Comparison of ENCODE assay signal across 12 mouse cellular contexts in the genomic region with DNA sequence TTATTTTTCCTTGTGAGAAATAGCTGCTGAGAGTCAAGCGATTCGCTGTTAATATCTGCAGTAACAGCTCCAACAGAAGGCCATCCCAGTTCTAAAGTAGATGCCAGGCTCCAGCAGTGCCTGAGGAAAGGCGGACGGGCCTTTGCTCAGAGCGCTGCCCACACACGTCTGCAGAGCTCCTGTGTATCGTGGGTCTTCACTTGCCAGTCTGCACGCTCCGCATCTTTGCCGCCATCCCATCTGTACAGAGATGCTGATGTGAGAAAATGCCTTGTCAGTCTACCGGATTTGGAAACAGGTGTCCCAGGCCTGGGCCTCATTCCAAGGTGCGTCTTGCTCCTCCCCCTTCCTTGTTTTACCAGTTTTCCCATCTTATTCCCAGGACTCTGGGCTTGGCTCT. TPM values are rescaled to one million over a fixed set of nuclear protein-coding genes. Genes with fewer than 3 reads are reported as not detected.
A peak's percentile ranks its signal among the peaks of the same experiment; 100 is the strongest.
DNase-seq lines count a peak whose midpoint lies in the region; ATAC-seq and TF ChIP-seq lines count a peak whose summit lies in the region.
"Had no signal": no experiment of that assay in that cellular context is flagged by ENCODE, and none has a peak within 500 bp of the region (broad histone marks: within the 10 kb centered on the region; RNA-seq: fewer than 3 reads in every experiment).

No protein-coding gene starts in this region.

- intact Hi-C loops in gastrocnemius, adult 2 months (cut with DNase I): no loop called here

- 0 out of 2 replicates have a peak overlapping the region, but pooled peaks have one; percentile 9 for H3K27ac ChIP-seq in forebrain, embryonic 14.5 days (ENCODE audit: low read depth, low read length)
- H3K27ac ChIP-seq in forebrain, embryonic 10.5 days: no peak overlapping the region
- no peak overlapping the region for H3K27ac ChIP-seq in thymus, adult 2 months (ENCODE audit: control insufficient read depth, insufficient read depth, low read length)
- H3K27ac ChIP-seq in gastrocnemius, adult 2 months: no peak overlapping the region
- H3K27ac ChIP-seq: heart, embryonic 13.5 days had no signal

- peaks cover 6% of the 10 kb centered on the region; the same call in 1 of the 2 replicates for H3K4me1 ChIP-seq in forebrain, embryonic 14.5 days (ENCODE audit: control insufficient read depth, insufficient read depth, low read length)
- H3K4me1 ChIP-seq in forebrain, embryonic 10.5 days: 0 out of 2 replicates have a peak, but pooled peaks cover 1% of the 10 kb centered on the region
- peaks cover 2% of the 10 kb centered on the region for H3K4me1 ChIP-seq in thymus, adult 2 months (replicated peaks; ENCODE audit: control insufficient read depth, insufficient read depth, low read length)
- H3K4me1 ChIP-seq in lung, adult 2 months (ENCODE audit: control insufficient read depth, insufficient read depth, low read length): peaks cover 6% of the 10 kb centered on the region

- H3K9me3 ChIP-seq in forebrain, embryonic 14.5 days (replicated peaks; ENCODE audit: control insufficient read depth, low read length): no peaks in the 10 kb centered on the region
- no peaks in the 10 kb centered on the region for H3K9me3 ChIP-seq in forebrain, embryonic 10.5 days
- H3K9me3 ChIP-seq: heart, embryonic 13.5 days had no signal

- no peak overlapping the region for H3K4me2 ChIP-seq in forebrain, embryonic 14.5 days (ENCODE audit: low read length)
- H3K4me2 ChIP-seq: heart, embryonic 13.5 days had no signal

- TF ChIP-seq CTCF in thymus, adult 2 months (IDR thresholded peaks at IDR 0.05; ENCODE audit: borderline replicate concordance, control insufficient read depth, extremely low read depth, insufficient read depth, low read length, poor library complexity): no peak
- no peak for TF ChIP-seq CTCF in lung, adult 2 months (IDR thresholded peaks at IDR 0.05; ENCODE audit: insufficient read depth, low read length)
- TF ChIP-seq CTCF in gastrocnemius, adult 2 months (IDR thresholded peaks at IDR 0.05): no peak

- no peak for TF ChIP-seq POLR2A in thymus, adult 2 months (IDR thresholded peaks at IDR 0.05; ENCODE audit: control insufficient read depth, extremely low read depth, insufficient read depth, low read length, poor library complexity)
- TF ChIP-seq POLR2A in lung, adult 2 months (IDR thresholded peaks at IDR 0.05; ENCODE audit: borderline replicate concordance, extremely low read depth, low read depth, low read length): no peak

- WGBS in forebrain, embryonic 14.5 days: 61% methylated on average over 12 of the region's 12 CpGs
- WGBS in forebrain, embryonic 10.5 days: 89% methylated on average over 12 of the region's 12 CpGs
- 97% methylated on average over 12 of the region's 12 CpGs for WGBS in thymus, adult 2 months
- 89% methylated on average over 12 of the region's 12 CpGs for WGBS in lung, adult 2 months

- peak; percentile 70 for DNase-seq in forebrain, embryonic 14.5 days (ENCODE audit: low spot score)
- no peak for DNase-seq in forebrain, embryonic 10.5 days (ENCODE audit: extremely low spot score, low spot score)
- peak; percentile 72 to 83 for DNase-seq in frontal cortex, adult 2 months (ENCODE audit: extremely low spot score in 1 of 2, low spot score in 1 of 2)
- DNase-seq in layer of hippocampus, postnatal 36 days: peak; percentile 37 to 62
- peak; percentile 44 to 71 for DNase-seq in right cerebral cortex, postnatal 10 days (ENCODE audit: low spot score in 2 of 2)
- no peak for DNase-seq in thymus, adult 2 months
- no peak for DNase-seq in lung, adult 2 months
- DNase-seq in gastrocnemius, adult 2 months: no peak
- DNase-seq: adrenal gland, postnatal 25 days; embryo, embryonic 11 days had no signal

- no peaks in the 10 kb centered on the region for H3K27me3 ChIP-seq in forebrain, embryonic 14.5 days (replicated peaks; ENCODE audit: control insufficient read depth, insufficient read depth, low read length)
- H3K27me3 ChIP-seq in forebrain, embryonic 10.5 days (ENCODE audit: poor library complexity, severe bottlenecking): no peaks in the 10 kb centered on the region
- no peaks in the 10 kb centered on the region for H3K27me3 ChIP-seq in thymus, adult 2 months (ENCODE audit: control insufficient read depth, insufficient read depth, low read length)
- H3K27me3 ChIP-seq: heart, embryonic 13.5 days had no signal

- no peak overlapping the region for H3K4me3 ChIP-seq in forebrain, embryonic 14.5 days (ENCODE audit: low read depth, low read length)
- H3K4me3 ChIP-seq in forebrain, embryonic 10.5 days: no peak overlapping the region
- no peak overlapping the region for H3K4me3 ChIP-seq in thymus, adult 2 months (ENCODE audit: control insufficient read depth, insufficient read depth, low read length)
- no peak overlapping the region for H3K4me3 ChIP-seq in lung, adult 2 months (replicated peaks; ENCODE audit: extremely low read depth, low read depth, low read length)
- no peak overlapping the region for H3K4me3 ChIP-seq in gastrocnemius, adult 2 months
- H3K4me3 ChIP-seq: heart, embryonic 13.5 days had no signal

- no peaks in the 10 kb centered on the region; the same call in 1 of the 2 replicates for H3K36me3 ChIP-seq in forebrain, embryonic 14.5 days (ENCODE audit: control insufficient read depth, insufficient read depth, low read length)
- H3K36me3 ChIP-seq in forebrain, embryonic 10.5 days (replicated peaks): peaks cover 4% of the 10 kb centered on the region; the same call in 1 of the 2 replicates
- no peaks in the 10 kb centered on the region for H3K36me3 ChIP-seq in thymus, adult 2 months (ENCODE audit: control insufficient read depth, insufficient read depth, low read length)
- H3K36me3 ChIP-seq: heart, embryonic 13.5 days had no signal

- peak; percentile 90 for ATAC-seq in forebrain, embryonic 14.5 days
- ATAC-seq: CD4-positive, CD25-positive, alpha-beta regulatory T cell, adult 4 months had no signal

- no peak overlapping the region for H3K9ac ChIP-seq in forebrain, embryonic 14.5 days (ENCODE audit: low read length)
- H3K9ac ChIP-seq: heart, embryonic 13.5 days had no signal

RNA-seq across cellular contexts. Expression of a gene that starts 27.6 kb away (rescaled TPM):
- 18.7 and 22.5 TPM in 2 replicates for polyA plus RNA-seq in forebrain, embryonic 14.5 days (2014; fragmentation: Nextera tagmentation; extraction: Ambion mirVana)
- polyA plus RNA-seq in forebrain, embryonic 10.5 days (2016; fragmentation: Nextera tagmentation; extraction: Ambion mirVana): 11.2 and 11.6 TPM in 2 replicates
- polyA plus RNA-seq in frontal cortex, adult 2 months (2012; rRNA removed): 17.3 and 18.0 TPM in 2 replicates
- 10 to 100 TPM; 61.5 to 69.2 TPM for total RNA-seq in layer of hippocampus, postnatal 36 days (2021)
- polyA plus RNA-seq in thymus, adult 2 months (2012; rRNA removed): 4.9 and 5.5 TPM in 2 replicates
- polyA plus RNA-seq in lung, adult 2 months (2012; rRNA removed): 11.8 and 15.1 TPM in 2 replicates
- total RNA-seq in gastrocnemius, adult 2 months (2021): 1 to 10 TPM; 4.6 to 6.2 TPM

Comparison
In these comparisons a context has a peak if more than half of its experiments do, and no peak if none do; other contexts are left out.
1. DNase-seq: peak in forebrain, embryonic 14.5 days (single experiment), frontal cortex, adult 2 months (2 of 2), layer of hippocampus, postnatal 36 days (2 of 2) and right cerebral cortex, postnatal 10 days (2 of 2); none in forebrain, embryonic 10.5 days (single experiment), thymus, adult 2 months (single experiment), lung, adult 2 months (single experiment) and gastrocnemius, adult 2 months (single experiment).